Mouse (Mus musculus) liver, embryonic 16.5 days (tissue): ENCODE measurements around the gene Dnah2. TPM values are rescaled to one million over a fixed set of nuclear protein-coding genes. Genes with fewer than 3 reads are reported as not detected.

Source experiments
- ATAC-seq: fragments of 200-750 bp; cut with Nextera tagmentation; 2 replicates; pipeline ENCODE4 v1.8.0; 2017; ENCODE audit warnings: low read depth, mild to moderate bottlenecking, moderate number of reproducible peaks, moderate library complexity
- H3K27ac ChIP-seq: fragments of 300-500 bp; sonication (generic); 2 replicates; pipeline ENCODE4 v1.5.1; 2014; ENCODE audit warnings: mild to moderate bottlenecking, low read length
- H3K27me3 ChIP-seq: fragments of 300-500 bp; sonication (generic); 2 replicates; pipeline ENCODE4 v1.6.1; 2014; ENCODE audit warnings: low read depth, low read length, mixed read lengths; ENCODE audit not compliant: control insufficient read depth, insufficient read depth
- H3K36me3 ChIP-seq: fragments of 300-500 bp; sonication (generic); 2 replicates; pipeline ENCODE4 v1.6.1; 2014; ENCODE audit warnings: mild to moderate bottlenecking; ENCODE audit not compliant: control insufficient read depth, insufficient read depth
- H3K4me1 ChIP-seq: fragments of 300-500 bp; sonication (generic); 2 replicates; pipeline ENCODE4 v1.6.1; 2014; ENCODE audit warnings: low read depth, low read length, mixed read lengths; ENCODE audit not compliant: control insufficient read depth
- H3K4me2 ChIP-seq: fragments of 300-500 bp; sonication (generic); 2 replicates; pipeline ENCODE4 v1.6.1; 2014; ENCODE audit warnings: low read depth, low read length, mixed read lengths
- H3K4me3 ChIP-seq: fragments of 300-500 bp; sonication (generic); 2 replicates; pipeline ENCODE4 v1.5.1; 2014; ENCODE audit warnings: low read depth, mild to moderate bottlenecking, low read length
- H3K9ac ChIP-seq: fragments of 300-500 bp; sonication (generic); 2 replicates; pipeline ENCODE4 v1.6.1; 2014; ENCODE audit warnings: low read depth, low read length
- H3K9me3 ChIP-seq: fragments of 300-500 bp; sonication (generic); replicated peaks from 2 replicates; pipeline ENCODE4 v1.6.1; 2016; ENCODE audit warnings: low read length; ENCODE audit not compliant: control insufficient read depth
- WGBS: fragments of 180-500 bp; shearing (Covaris S2); extraction: QIAGEN DNeasy Blood & Tissue Kit; methylation state at CpG from one replicate; pipeline ENCODE4 v1.1.7; 2014; ENCODE audit not compliant: insufficient replicate concordance; 5-methylcytosine and 5-hydroxymethylcytosine counted together
- polyA plus RNA-seq: library from polyadenylated mRNA; unstranded; fragments of >200 nt; fragmentation: Nextera tagmentation; extraction: Ambion mirVana; gene quantifications from 2 replicates; pipeline ENCODE4 v1.2.1, GENCODE M21; 2015

The Dnah2 gene
- polyA plus RNA-seq, 1 experiment from 2014 or later: 0.09 TPM

GRCm38 (mm10) chr11:69413221-69414181 is 135.4 kb downstream of the Dnah2 start, which contains the start of gene Kdm6b:
Kdm6b (minus strand) TSS chr11:69413675.
- 40% methylated on average over 12 of the region's 12 CpGs for WGBS
- Histone ChIP-seq H3K9me3 (no peaks in the 10 kb centered on the region), H3K36me3 (no peaks in the 10 kb centered on the region), H3K27ac (peak within 1 kb of the TSS; percentile 90), H3K27me3 (peaks cover 27% of the 10 kb centered on the region), H3K4me2 (peak within 1 kb of the TSS; percentile 100), H3K4me1 (peaks cover 66% of the 10 kb centered on the region), H3K9ac (peak within 1 kb of the TSS; percentile 35; the same call in 1 of the 2 replicates), H3K4me3 (peak within 1 kb of the TSS; percentile 24)
- no peak for ATAC-seq

- Histone ChIP-seq H3K27ac (peak overlapping the region; percentile 90), H3K4me3 (no peak overlapping the region), H3K9ac (no peak overlapping the region), H3K4me1 (peaks cover 63% of the 10 kb centered on the region), H3K27me3 (peaks cover 17% of the 10 kb centered on the region), H3K4me2 (peak overlapping the region; percentile 100), H3K36me3 (no peaks in the 10 kb centered on the region), H3K9me3 (no peaks in the 10 kb centered on the region)
- no peak for ATAC-seq
- 66% methylated on average over 7 of the region's 7 CpGs for WGBS
Observed at GRCm38 (mm10) chr11:69412548-69412947, 136.4 kb downstream of the Dnah2 start.

GRCm38 (mm10) chr11:69411538-69412203 is 137.2 kb downstream of the Dnah2 start:
- Histone ChIP-seq H3K4me2 (peak overlapping the region; percentile 100), H3K36me3 (no peaks in the 10 kb centered on the region), H3K9me3 (no peaks in the 10 kb centered on the region), H3K4me3 (peak overlapping the region; percentile 86), H3K27me3 (peaks cover 8% of the 10 kb centered on the region), H3K9ac (peak overlapping the region; percentile 75), H3K4me1 (peaks cover 56% of the 10 kb centered on the region), H3K27ac (peak overlapping the region; percentile 90)
- under 1% methylated on average over 39 of the region's 39 CpGs for WGBS
- peak; percentile 14 for ATAC-seq

- Histone ChIP-seq H3K36me3 (peaks cover 5% of the 10 kb centered on the region; the same call in 1 of the 2 replicates), H3K9ac (peak overlapping the region; percentile 75), H3K4me3 (peak overlapping the region; percentile 86), H3K27ac (peak overlapping the region; percentile 90), H3K4me1 (peaks cover 54% of the 10 kb centered on the region), H3K9me3 (no peaks in the 10 kb centered on the region), H3K27me3 (0 out of 2 replicates have a peak, but pooled peaks cover 6% of the 10 kb centered on the region), H3K4me2 (peak overlapping the region; percentile 100)
- ATAC-seq: peak; percentile 42
- WGBS: 0% methylated on average over 26 of the region's 26 CpGs
Observed at GRCm38 (mm10) chr11:69411073-69411535, 137.8 kb downstream of the Dnah2 start.

GRCm38 (mm10) chr11:69410310-69411072 is 138.4 kb downstream of the Dnah2 start:
- H3K27me3 ChIP-seq: 0 out of 2 replicates have a peak, but pooled peaks cover 3% of the 10 kb centered on the region
- H3K4me1 ChIP-seq: peaks cover 54% of the 10 kb centered on the region
- peak overlapping the region; percentile 75 for H3K9ac ChIP-seq
- peaks cover 10% of the 10 kb centered on the region; the same call in 1 of the 2 replicates for H3K36me3 ChIP-seq
- no peak for ATAC-seq
- peak overlapping the region; percentile 100 for H3K4me2 ChIP-seq
- peak overlapping the region; percentile 90 for H3K27ac ChIP-seq
- no peaks in the 10 kb centered on the region for H3K9me3 ChIP-seq
- under 1% methylated on average over 41 of the region's 41 CpGs for WGBS
- peak overlapping the region; percentile 86 for H3K4me3 ChIP-seq

GRCm38 (mm10) chr11:69410045-69410309 is 138.9 kb downstream of the Dnah2 start:
- peaks cover 10% of the 10 kb centered on the region; the same call in 1 of the 2 replicates for H3K36me3 ChIP-seq
- H3K27me3 ChIP-seq: no peaks in the 10 kb centered on the region
- WGBS: 0% methylated on average over 18 of the region's 18 CpGs
- ATAC-seq: no peak
- H3K27ac ChIP-seq: peak overlapping the region; percentile 90
- H3K4me1 ChIP-seq: peaks cover 54% of the 10 kb centered on the region
- H3K4me3 ChIP-seq: peak overlapping the region; percentile 86
- peak overlapping the region; percentile 100 for H3K4me2 ChIP-seq
- no peaks in the 10 kb centered on the region for H3K9me3 ChIP-seq
- peak overlapping the region; percentile 75 for H3K9ac ChIP-seq

- H3K4me2 ChIP-seq: peak overlapping the region; percentile 100
- H3K4me3 ChIP-seq: peak overlapping the region; percentile 86
- peak overlapping the region; percentile 90 for H3K27ac ChIP-seq
- peak overlapping the region; percentile 75 for H3K9ac ChIP-seq
- H3K36me3 ChIP-seq: peaks cover 10% of the 10 kb centered on the region
- H3K4me1 ChIP-seq: peaks cover 54% of the 10 kb centered on the region
- H3K9me3 ChIP-seq: no peaks in the 10 kb centered on the region
- under 1% methylated on average over 42 of the region's 46 CpGs for WGBS
- ATAC-seq: peak; percentile 22
- H3K27me3 ChIP-seq: no peaks in the 10 kb centered on the region
Observed at GRCm38 (mm10) chr11:69409378-69410044, 139.4 kb downstream of the Dnah2 start.
